Mouse (Mus musculus) midbrain, embryonic 13.5 days (tissue): ENCODE measurements at regions not wholly inside any gene's neighbourhood (a gene's known extent, or its start where the extent isn't known, plus 50 kb on each side); places are given as distances from the start of the nearest gene placed in this dataset.
A peak's percentile ranks its signal among the peaks of the same experiment; 100 is the strongest.
"Not testable (repeated sequence)": the region's sequence is repeated elsewhere in the genome, so short reads cannot be mapped to it uniquely, and the experiment has no call there.

ENCODE experiments used
- ATAC-seq: fragments of 200-750 bp; cut with Nextera tagmentation; 2 replicates; pipeline ENCODE4 v1.8.0; 2017; ENCODE audit warnings: mild to moderate bottlenecking, moderate TSS enrichment, moderate library complexity
- H3K27ac ChIP-seq: fragments of 300-500 bp; sonication (generic); 2 replicates; pipeline ENCODE4 v1.5.1; 2015; ENCODE audit warnings: inconsistent platforms, mild to moderate bottlenecking, moderate library complexity
- H3K27me3 ChIP-seq: fragments of 300-500 bp; sonication (generic); 2 replicates; pipeline ENCODE4 v1.6.1; 2015; ENCODE audit warnings: mild to moderate bottlenecking, inconsistent platforms
- H3K36me3 ChIP-seq: fragments of 300-500 bp; sonication (generic); 2 replicates; pipeline ENCODE4 v1.6.1; 2015; ENCODE audit warnings: mild to moderate bottlenecking, inconsistent platforms
- H3K4me1 ChIP-seq: fragments of 300-500 bp; sonication (generic); replicated peaks from 2 replicates; pipeline ENCODE4 v1.6.1; 2015; ENCODE audit warnings: inconsistent platforms
- H3K4me2 ChIP-seq: fragments of 300-500 bp; sonication (generic); replicated peaks from 2 replicates; pipeline ENCODE4 v1.6.1; 2015; ENCODE audit warnings: moderate library complexity, mild to moderate bottlenecking, inconsistent platforms
- H3K4me3 ChIP-seq: fragments of 300-500 bp; sonication (generic); replicated peaks from 2 replicates; pipeline ENCODE4 v1.5.1; 2015; ENCODE audit warnings: mild to moderate bottlenecking, inconsistent platforms
- H3K9ac ChIP-seq: fragments of 300-500 bp; sonication (generic); replicated peaks from 2 replicates; pipeline ENCODE4 v1.6.1; 2015; ENCODE audit warnings: mild to moderate bottlenecking, inconsistent platforms
- H3K9me3 ChIP-seq: fragments of 300-500 bp; sonication (generic); 2 replicates; pipeline ENCODE4 v1.6.1; 2016; ENCODE audit warnings: mild to moderate bottlenecking, inconsistent platforms
- WGBS: fragments of 180-500 bp; shearing (Covaris S2); methylation state at CpG from one replicate; pipeline ENCODE4 v1.1.7; 2015; 5-methylcytosine and 5-hydroxymethylcytosine counted together

DNA sequence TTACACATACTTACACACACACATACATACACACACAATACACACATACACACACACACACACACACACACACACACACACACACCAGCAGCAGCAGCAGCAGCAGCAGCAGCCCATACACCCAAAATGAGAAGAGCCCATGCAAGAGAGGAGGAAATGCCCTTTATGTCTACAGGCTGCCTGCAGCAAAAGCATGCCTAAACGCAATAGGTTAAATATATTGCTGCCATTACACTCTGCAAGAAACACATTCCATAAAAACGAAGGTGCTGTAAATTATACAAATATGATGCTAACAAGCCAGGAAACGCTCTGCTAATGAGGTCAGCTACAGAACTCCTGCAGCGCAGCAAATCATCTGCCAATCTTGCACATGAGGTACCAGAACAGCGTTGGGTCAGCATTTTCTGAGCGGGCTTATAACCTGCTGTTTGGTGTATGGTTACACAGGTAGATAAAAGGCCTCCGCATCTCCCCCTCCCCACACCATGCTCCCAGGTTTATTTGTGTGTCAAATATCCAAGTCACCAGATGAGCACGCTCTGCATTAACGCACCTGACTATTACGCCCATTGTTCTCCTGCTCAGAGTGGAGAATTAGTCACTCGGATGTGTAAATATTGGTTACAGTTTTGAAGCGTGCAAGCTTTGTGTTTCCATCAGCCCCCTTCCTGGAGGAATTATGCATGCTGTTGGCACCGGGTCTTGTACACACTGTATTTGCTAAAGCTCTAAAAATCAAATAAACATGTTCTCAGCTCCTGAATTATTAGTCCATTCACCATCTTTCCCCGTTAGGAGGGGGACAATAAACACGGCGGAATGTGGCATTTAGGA lies 214.0 kb upstream of the Zfp703 start:
- H3K27ac ChIP-seq, result no peak overlapping the region

DNA sequence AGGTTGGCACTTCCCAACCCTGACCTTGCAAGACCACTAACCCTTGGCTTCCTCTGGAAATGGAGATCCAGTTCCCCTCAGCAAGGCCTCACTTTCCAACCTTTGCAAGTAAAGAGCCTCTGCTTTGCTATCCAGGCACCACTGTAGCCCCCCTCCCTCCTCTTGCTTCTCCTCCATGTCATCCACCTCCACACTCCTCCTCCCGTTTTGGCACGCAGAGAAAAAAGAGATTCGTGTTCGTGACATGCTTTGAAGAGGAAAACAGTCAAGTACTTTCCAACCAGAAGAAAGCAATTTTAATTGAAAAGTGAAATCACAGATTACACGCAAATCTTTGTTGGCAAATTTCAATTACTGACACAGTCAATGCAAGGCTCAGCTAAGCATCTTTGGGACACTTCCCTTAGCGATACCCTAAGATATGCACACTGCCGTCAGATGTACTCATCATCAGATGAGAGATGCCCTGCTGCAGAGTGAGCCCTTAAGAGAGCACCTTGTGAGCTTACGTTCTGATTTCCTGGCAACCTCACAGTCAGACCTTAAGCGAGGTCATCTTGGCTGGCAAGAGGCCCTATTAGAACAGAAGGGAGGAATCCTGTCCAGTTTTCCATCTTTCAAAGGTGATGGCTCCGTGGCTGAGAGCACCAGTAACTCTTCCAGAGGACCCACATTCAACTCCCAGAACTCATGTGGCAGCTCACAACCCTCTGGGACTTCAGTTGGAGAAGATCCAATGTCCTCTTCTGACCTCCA lies 208.5 kb upstream of the Zfp703 start:
- ATAC-seq, result no peak
- no peaks in the 10 kb centered on the region for H3K27me3 ChIP-seq
- 84% methylated on average over 10 of the region's 10 CpGs for WGBS

More for the DNA sequence above, 214.0 kb upstream of the Zfp703 start:
- no peak overlapping the region for H3K4me2 ChIP-seq
- H3K27me3 ChIP-seq, result no peaks in the 10 kb centered on the region
- H3K9ac ChIP-seq, result no peak overlapping the region
- H3K36me3 ChIP-seq, result no peaks in the 10 kb centered on the region
- H3K4me3 ChIP-seq, result no peak overlapping the region
- 76% methylated on average over 16 of the region's 16 CpGs for WGBS
- no peaks in the 10 kb centered on the region for H3K9me3 ChIP-seq
- H3K4me1 ChIP-seq, result no peaks in the 10 kb centered on the region
- ATAC-seq, result no peak

DNA sequence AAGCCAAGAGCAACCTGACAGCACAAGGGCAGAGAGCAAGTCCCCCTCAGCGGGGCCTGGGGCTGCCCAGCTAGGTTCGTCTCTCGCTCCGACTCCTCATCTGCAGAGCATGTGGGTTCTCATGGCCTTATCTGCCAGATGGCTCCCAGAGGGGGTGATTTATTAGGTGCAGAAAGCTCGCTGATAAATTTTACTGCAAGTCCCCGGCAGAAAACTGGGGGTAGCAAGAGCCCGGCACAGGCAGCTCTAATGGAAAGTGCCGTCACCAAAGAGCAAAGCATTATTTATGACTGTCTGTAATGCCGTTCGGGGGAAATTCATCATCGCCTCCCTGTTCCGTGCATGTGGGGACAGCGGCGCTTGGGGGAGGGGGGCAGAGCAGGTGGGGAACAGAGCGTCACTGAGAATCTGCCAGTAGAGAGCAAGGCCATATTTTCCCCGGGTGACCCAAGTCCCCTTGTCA lies 206.7 kb upstream of the Zfp703 start:
- H3K4me2 ChIP-seq, result peak overlapping the region; percentile 32; the same call in 1 of the 2 replicates
- no peak overlapping the region for H3K4me3 ChIP-seq
- ATAC-seq, result peak; percentile 63; the same call in 1 of the 2 replicates
- H3K27me3 ChIP-seq, result no peaks in the 10 kb centered on the region
- H3K9ac ChIP-seq, result peak overlapping the region; percentile 42; the same call in 1 of the 2 replicates
- no peaks in the 10 kb centered on the region for H3K36me3 ChIP-seq
- no peaks in the 10 kb centered on the region for H3K9me3 ChIP-seq
- H3K27ac ChIP-seq, result no peak overlapping the region
- WGBS, result 60% methylated on average over 16 of the region's 16 CpGs
- peaks cover 9% of the 10 kb centered on the region for H3K4me1 ChIP-seq

More for the DNA sequence above, 208.5 kb upstream of the Zfp703 start:
- Histone ChIP-seq H3K4me1 (peaks cover 9% of the 10 kb centered on the region), H3K9me3 (no peaks in the 10 kb centered on the region), H3K27ac (no peak overlapping the region), H3K9ac (no peak overlapping the region), H3K36me3 (no peaks in the 10 kb centered on the region), H3K4me3 (no peak overlapping the region), H3K4me2 (no peak overlapping the region)

DNA sequence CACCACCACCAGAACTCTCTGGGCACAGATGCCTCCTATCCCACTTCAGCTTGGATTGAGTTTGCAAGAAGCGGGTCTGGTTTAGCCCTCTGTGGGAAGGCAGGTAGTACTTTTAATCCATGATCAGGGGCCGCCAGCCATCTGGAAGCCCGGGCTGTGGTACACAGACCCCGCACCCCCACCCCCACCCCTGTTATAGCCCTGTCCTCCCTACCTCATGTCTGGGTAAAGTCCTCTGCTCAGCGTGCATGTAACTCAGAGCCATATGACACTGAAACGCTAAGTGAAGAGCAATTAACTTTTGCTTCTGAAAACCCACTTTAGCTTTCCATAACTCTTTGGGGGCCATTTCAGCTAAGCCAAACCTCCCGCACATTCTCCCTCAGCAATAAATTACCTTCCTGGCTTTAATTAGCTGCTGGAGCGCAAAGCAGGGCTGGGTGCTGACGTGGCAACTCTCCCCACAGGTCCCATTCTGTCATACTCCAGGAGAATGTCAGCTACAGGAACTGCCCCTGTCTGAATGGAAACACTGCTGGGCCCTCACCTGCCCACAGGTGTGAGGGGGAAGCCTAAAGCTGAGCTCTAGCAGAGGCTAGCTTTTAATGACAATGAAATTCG lies 198.1 kb upstream of the Zfp703 start:
- Histone ChIP-seq H3K4me1 (0 out of 2 replicates have a peak, but pooled peaks cover 4% of the 10 kb centered on the region), H3K36me3 (no peaks in the 10 kb centered on the region), H3K9ac (no peak overlapping the region), H3K27ac (no peak overlapping the region), H3K27me3 (no peaks in the 10 kb centered on the region), H3K4me2 (no peak overlapping the region), H3K4me3 (no peak overlapping the region), H3K9me3 (no peaks in the 10 kb centered on the region)
- ATAC-seq, result no peak
- 74% methylated on average over 10 of the region's 10 CpGs for WGBS

DNA sequence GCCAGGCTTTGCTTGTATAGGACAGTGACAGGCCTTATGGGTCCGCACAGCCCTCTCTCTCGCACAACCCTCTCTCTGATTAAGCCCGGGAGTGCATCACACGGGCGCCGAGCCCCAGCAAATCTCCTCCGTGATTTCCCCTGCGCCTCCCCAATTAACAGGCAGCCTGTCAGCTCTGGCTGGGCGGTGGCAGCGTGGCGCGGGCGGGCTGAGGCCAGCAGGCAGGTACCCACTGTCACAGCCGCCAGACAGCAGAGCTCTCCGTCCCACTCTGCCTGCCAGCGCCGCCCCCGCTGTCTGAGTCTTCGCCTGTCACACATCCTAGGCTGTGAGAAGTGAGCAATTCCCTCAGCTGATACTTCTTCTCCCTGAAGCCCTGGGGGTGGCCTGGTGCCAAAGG lies 196.6 kb upstream of the Zfp703 start:
- no peaks in the 10 kb centered on the region for H3K27me3 ChIP-seq
- H3K4me2 ChIP-seq, result peak overlapping the region; percentile 46
- peak overlapping the region; percentile 27 for H3K4me3 ChIP-seq
- WGBS, result 35% methylated on average over 19 of the region's 19 CpGs
- H3K9me3 ChIP-seq, result no peaks in the 10 kb centered on the region
- H3K27ac ChIP-seq, result no peak overlapping the region
- peak; percentile 78 for ATAC-seq
- 0 out of 2 replicates have a peak, but pooled peaks cover 4% of the 10 kb centered on the region for H3K4me1 ChIP-seq
- 0 out of 2 replicates have a peak overlapping the region, but pooled peaks have one; percentile 29 for H3K9ac ChIP-seq
- H3K36me3 ChIP-seq, result no peaks in the 10 kb centered on the region

DNA sequence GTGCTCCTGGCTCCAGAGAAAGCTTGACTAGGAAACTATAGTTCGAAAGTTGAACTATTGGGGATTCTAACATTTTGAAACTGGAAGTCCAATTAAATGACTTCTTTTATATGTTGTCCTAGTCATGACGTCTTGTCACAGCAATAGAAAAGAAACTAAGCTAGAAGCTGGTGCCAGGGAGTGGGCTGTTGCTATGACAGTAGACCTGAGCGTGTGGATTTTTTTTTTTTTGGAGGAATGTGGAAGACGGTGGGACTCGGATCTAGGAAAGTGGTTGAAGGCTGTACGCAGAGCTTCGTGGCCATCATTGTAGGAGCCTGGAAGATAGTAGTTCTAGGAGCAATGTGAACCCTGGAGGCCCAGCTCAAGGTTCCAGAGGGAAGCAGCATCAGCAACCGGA lies 194.2 kb upstream of the Zfp703 start:
- ATAC-seq, H3K9me3 ChIP-seq, H3K9ac ChIP-seq, H3K27ac ChIP-seq, H3K36me3 ChIP-seq, H3K27me3 ChIP-seq, H3K4me2 ChIP-seq, H3K4me1 ChIP-seq, H3K4me3 ChIP-seq: not testable (repeated sequence)
- 86% methylated on average over 8 of the region's 8 CpGs for WGBS

DNA sequence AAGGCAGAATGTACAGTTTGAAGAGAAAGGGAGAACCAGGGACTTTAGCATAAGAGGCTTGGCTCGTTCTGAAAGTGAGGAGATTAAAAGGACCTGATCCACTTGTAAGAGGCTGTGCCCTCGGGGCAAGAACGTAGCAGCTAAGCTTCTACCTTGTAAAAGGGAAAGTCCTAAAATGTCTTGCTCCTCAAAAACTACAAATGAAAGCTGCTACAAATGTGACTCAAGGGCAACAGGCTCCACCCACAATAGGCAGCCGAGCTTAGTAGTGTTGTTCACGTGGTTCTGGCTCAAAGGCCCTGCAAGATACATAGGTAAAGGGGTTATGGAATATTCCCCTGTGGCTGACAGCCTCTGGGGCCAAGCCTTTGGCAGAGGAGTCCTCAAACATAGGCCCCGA lies 192.7 kb upstream of the Zfp703 start:
- H3K4me1 ChIP-seq, result 0 out of 2 replicates have a peak, but pooled peaks cover 4% of the 10 kb centered on the region
- H3K27ac ChIP-seq, result no peak overlapping the region
- H3K36me3 ChIP-seq, result no peaks in the 10 kb centered on the region
- no peak for ATAC-seq
- H3K27me3 ChIP-seq, result no peaks in the 10 kb centered on the region
- 65% methylated on average over 6 of the region's 6 CpGs for WGBS
- no peaks in the 10 kb centered on the region for H3K9me3 ChIP-seq
- H3K9ac ChIP-seq, result no peak overlapping the region
- no peak overlapping the region for H3K4me3 ChIP-seq
- H3K4me2 ChIP-seq, result no peak overlapping the region

DNA sequence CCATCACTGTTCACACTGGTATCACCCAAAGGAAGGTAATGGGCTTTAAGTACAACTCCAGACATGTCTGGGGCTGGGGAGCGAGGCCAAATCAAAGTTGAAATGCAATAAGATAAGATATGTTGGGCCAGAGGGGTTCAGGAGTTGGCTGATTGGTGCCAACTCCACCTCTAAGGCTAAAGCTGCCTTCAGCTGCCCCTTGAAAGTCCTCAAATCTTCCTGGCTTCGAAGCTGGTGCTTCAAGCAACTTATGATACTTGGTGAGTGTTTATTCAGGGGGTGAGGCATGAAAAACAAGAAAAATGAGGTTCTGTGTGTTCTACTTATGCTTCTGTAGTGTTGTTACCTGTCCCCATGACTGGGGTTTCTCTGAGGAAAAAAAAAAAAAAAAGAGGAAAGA lies 185.3 kb upstream of the Zfp703 start:
- Histone ChIP-seq H3K36me3 (no peaks in the 10 kb centered on the region), H3K9me3 (no peaks in the 10 kb centered on the region), H3K27me3 (no peaks in the 10 kb centered on the region), H3K9ac (no peak overlapping the region), H3K4me3 (no peak overlapping the region), H3K4me1 (no peaks in the 10 kb centered on the region), H3K27ac (no peak overlapping the region), H3K4me2 (no peak overlapping the region)
- 78% methylated on average over 2 of the region's 2 CpGs for WGBS
- ATAC-seq, result no peak

DNA sequence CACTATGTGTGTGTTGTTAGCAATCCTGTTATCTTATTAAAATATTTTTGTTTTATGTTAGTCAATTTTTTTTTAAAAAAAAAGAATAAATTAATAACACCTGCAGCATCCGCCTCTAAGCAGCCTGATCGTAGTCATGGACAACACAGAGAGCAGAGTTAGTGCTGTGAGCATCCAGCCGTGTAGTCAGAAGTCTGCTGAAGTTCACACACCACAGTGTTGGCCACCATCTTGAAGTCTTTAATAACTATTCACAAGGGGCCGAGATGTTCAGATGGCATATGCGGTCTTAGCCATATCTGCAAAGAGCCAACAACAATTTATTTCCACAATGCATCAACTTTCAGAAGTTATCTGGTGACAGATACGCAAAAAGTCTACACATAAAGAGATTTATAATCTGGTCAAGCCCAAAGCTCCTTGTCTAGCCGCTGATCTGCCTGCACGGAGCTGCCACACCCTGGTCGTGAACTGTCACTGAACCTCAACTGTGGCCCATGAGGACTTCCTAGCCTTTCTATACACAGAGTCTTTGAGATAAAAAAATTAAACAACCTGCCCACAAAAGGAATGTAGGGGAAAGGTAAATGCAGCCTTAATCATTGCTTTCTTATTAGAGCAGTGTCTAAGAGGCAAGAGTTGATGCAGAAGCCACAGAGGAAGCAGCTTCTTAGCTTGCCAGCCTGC lies 183.4 kb upstream of the Zfp703 start:
- no peak overlapping the region for H3K4me3 ChIP-seq
- no peaks in the 10 kb centered on the region for H3K27me3 ChIP-seq
- no peaks in the 10 kb centered on the region for H3K36me3 ChIP-seq
- H3K4me2 ChIP-seq, result no peak overlapping the region
- 94% methylated on average over 9 of the region's 9 CpGs for WGBS
- ATAC-seq, result no peak
- no peaks in the 10 kb centered on the region for H3K4me1 ChIP-seq
- H3K27ac ChIP-seq, result no peak overlapping the region
- no peaks in the 10 kb centered on the region for H3K9me3 ChIP-seq
- no peak overlapping the region for H3K9ac ChIP-seq

DNA sequence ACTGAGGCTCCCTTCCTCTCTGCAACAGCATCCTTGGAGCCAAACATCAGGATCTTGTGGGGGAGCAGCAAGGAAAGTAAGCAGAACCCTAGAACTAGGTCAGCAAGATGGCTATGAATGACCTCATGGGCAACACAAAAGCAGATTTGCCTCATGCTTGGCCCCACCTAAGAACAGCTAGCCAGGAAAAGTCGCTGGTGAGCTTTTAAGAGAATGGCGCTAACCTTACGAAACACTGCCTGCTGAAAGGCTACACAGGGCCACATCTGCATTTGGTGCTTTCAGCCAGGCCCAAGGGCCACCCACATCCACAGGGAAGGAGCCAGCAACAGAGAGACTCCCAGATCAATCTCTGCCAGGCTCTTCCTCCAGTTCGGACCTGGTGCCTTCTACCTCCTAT lies 182.7 kb upstream of the Zfp703 start:
- Histone ChIP-seq H3K27me3 (no peaks in the 10 kb centered on the region), H3K4me2 (no peak overlapping the region), H3K36me3 (no peaks in the 10 kb centered on the region), H3K9ac (no peak overlapping the region), H3K27ac (no peak overlapping the region), H3K4me3 (no peak overlapping the region), H3K4me1 (no peaks in the 10 kb centered on the region), H3K9me3 (no peaks in the 10 kb centered on the region)
- 92% methylated on average over 4 of the region's 4 CpGs for WGBS
- no peak for ATAC-seq

DNA sequence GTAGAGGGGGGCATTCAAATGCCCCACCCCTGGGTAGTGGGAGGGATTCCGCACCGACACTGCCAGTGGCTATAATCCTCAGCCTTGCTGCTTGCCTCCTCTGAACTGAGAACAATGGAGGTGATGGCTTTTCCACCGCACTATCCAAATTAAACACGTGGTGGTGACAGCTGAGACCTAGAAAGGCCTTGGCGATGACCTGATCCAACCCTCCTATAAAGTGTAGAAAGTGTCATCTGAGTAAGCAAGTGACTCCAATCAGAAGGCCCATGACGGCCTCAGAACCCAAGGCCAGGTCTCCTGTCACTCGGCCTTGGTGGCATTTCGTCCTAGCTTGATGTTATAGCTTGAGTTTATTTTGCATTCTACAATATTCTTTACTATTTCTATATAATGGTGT lies 181.5 kb upstream of the Zfp703 start:
- Histone ChIP-seq H3K27ac (no peak overlapping the region), H3K36me3 (no peaks in the 10 kb centered on the region), H3K4me3 (no peak overlapping the region), H3K9ac (no peak overlapping the region), H3K4me2 (no peak overlapping the region), H3K4me1 (no peaks in the 10 kb centered on the region), H3K27me3 (no peaks in the 10 kb centered on the region), H3K9me3 (no peaks in the 10 kb centered on the region)
- no peak for ATAC-seq
- 65% methylated on average over 8 of the region's 8 CpGs for whole genome bisulfite sequencing
